Mouse (Mus musculus): ENCODE data around the gene Rab24.

- TF ChIP-seq POLR2A (IDR thresholded peaks at IDR 0.05; ENCODE audit: borderline replicate concordance, control insufficient read depth, low read depth, low read length), result no peak
- no peak for TF ChIP-seq CTCF (IDR thresholded peaks at IDR 0.05; ENCODE audit: control insufficient read depth, insufficient read depth, low read length)
Measured at GRCm38 (mm10) chr13:55344286-55344685, 22.5 kb upstream of the Rab24 start.

Measured in bone marrow, adult 2 months (tissue).